Mouse (Mus musculus): ENCODE results near the gene Tspan12. TPM values are rescaled to one million over a fixed set of nuclear protein-coding genes. Genes with fewer than 3 reads are reported as not detected.
"Not testable (repeated sequence)": the region's sequence is repeated elsewhere in the genome, so short reads cannot be mapped to it uniquely, and the experiment has no call there.

The Tspan12 gene
- total RNA-seq (2021), result 10 to 100 TPM; 21.2 to 25.8 TPM
- long read RNA-seq, experiment 1, partial matches to known transcripts, result 19 of 27 reads
- long read RNA-seq, experiment 1, other reads (novel, unspliced or antisense), result 5 of 27 reads
- long read RNA-seq, experiment 2, partial matches to known transcripts, result 18 of 26 reads
- long read RNA-seq, experiment 2, other reads (novel, unspliced or antisense), result 6 of 26 reads

GRCm38 (mm10) chr6:21852344-21852785 lies at the start of gene Tspan12:
Gene Tspan12, minus strand, starts transcription at chr6:21852515.
- intact Hi-C loops (cut with DNase I; ENCODE audit: low total_unique reads), result no loop called here
- no peak for DNase-seq

GRCm38 (mm10) chr6:21894451-21894850 lies 42.1 kb upstream of the Tspan12 start:
- peak; percentile 43 for DNase-seq
- intact Hi-C loops (cut with DNase I; ENCODE audit: low total_unique reads), result no loop called here

- DNase-seq, result no peak
- intact Hi-C loops (cut with DNase I; ENCODE audit: low total_unique reads), result no loop called here
These were observed 36.8 kb upstream of the Tspan12 start for GRCm38 (mm10) chr6:21889101-21889500.

GRCm38 (mm10) chr6:21887971-21888370 lies 35.7 kb upstream of the Tspan12 start:
- DNase-seq; intact Hi-C loops (cut with DNase I; ENCODE audit: low total_unique reads): not testable (repeated sequence)

GRCm38 (mm10) chr6:21879496-21879895 lies 27.2 kb upstream of the Tspan12 start:
- no peak for DNase-seq
- intact Hi-C loops (cut with DNase I; ENCODE audit: low total_unique reads), result no loop called here

- intact Hi-C loops (cut with DNase I; ENCODE audit: low total_unique reads), result no loop called here
- DNase-seq, result no peak
These were observed 15.0 kb upstream of the Tspan12 start for GRCm38 (mm10) chr6:21867310-21867709.

- no peak for DNase-seq
- intact Hi-C loops (cut with DNase I; ENCODE audit: low total_unique reads), result no loop called here
These were observed 11.9 kb upstream of the Tspan12 start for GRCm38 (mm10) chr6:21864179-21864578.

- intact Hi-C loops (cut with DNase I; ENCODE audit: low total_unique reads), result no loop called here
- no peak for DNase-seq
These were observed 11.2 kb upstream of the Tspan12 start for GRCm38 (mm10) chr6:21863561-21863960.

GRCm38 (mm10) chr6:21861316-21861715 lies 9.0 kb upstream of the Tspan12 start:
- intact Hi-C loops (cut with DNase I; ENCODE audit: low total_unique reads), result no loop called here
- no peak for DNase-seq

- DNase-seq, result peak; percentile 12
- intact Hi-C loops (cut with DNase I; ENCODE audit: low total_unique reads), result no loop called here
These were observed 5.5 kb upstream of the Tspan12 start for GRCm38 (mm10) chr6:21857843-21858242.

- intact Hi-C loops (cut with DNase I; ENCODE audit: low total_unique reads), result no loop called here
- DNase-seq, result no peak
These were observed 3.6 kb upstream of the Tspan12 start for GRCm38 (mm10) chr6:21855921-21856320.

GRCm38 (mm10) chr6:21853342-21853741 lies 1.0 kb upstream of the Tspan12 start:
- DNase-seq, result no peak
- intact Hi-C loops (cut with DNase I; ENCODE audit: low total_unique reads), result no loop called here

- DNase-seq, result peak; percentile 87
- intact Hi-C loops (cut with DNase I; ENCODE audit: low total_unique reads), result no loop called here
These were observed 545 bp downstream of the Tspan12 start for GRCm38 (mm10) chr6:21851596-21852343.

GRCm38 (mm10) chr6:21851346-21851595 lies 1.0 kb downstream of the Tspan12 start:
- intact Hi-C loops (cut with DNase I; ENCODE audit: low total_unique reads), result no loop called here

GRCm38 (mm10) chr6:21850526-21851345 lies 1.6 kb downstream of the Tspan12 start:
- intact Hi-C loops (cut with DNase I; ENCODE audit: low total_unique reads), result no loop called here
- DNase-seq, result no peak

More at GRCm38 (mm10) chr6:21851346-21851595, 1.0 kb downstream of the Tspan12 start:
- DNase-seq, result no peak

- intact Hi-C loops (cut with DNase I; ENCODE audit: low total_unique reads), result no loop called here
- DNase-seq, result no peak
These were observed 3.5 kb downstream of the Tspan12 start for GRCm38 (mm10) chr6:21848808-21849207.

- intact Hi-C loops (cut with DNase I; ENCODE audit: low total_unique reads), result no loop called here
- no peak for DNase-seq
These were observed 12.1 kb downstream of the Tspan12 start for GRCm38 (mm10) chr6:21839976-21840775.

GRCm38 (mm10) chr6:21839244-21839814 lies 13.0 kb downstream of the Tspan12 start:
- intact Hi-C loops (cut with DNase I; ENCODE audit: low total_unique reads), result no loop called here
- DNase-seq, result no peak

GRCm38 (mm10) chr6:21833531-21833930 lies 18.8 kb downstream of the Tspan12 start:
- intact Hi-C loops (cut with DNase I; ENCODE audit: low total_unique reads), result no loop called here
- DNase-seq, result no peak

Measured in gastrocnemius, postnatal 14 days (tissue).